Mouse (Mus musculus) intestine, embryonic 15.5 days (tissue): ENCODE results near the gene Gm15737. TPM values are rescaled to one million over a fixed set of nuclear protein-coding genes. Genes with fewer than 3 reads are reported as not detected.

Experiments
- ATAC-seq: fragments of 200-750 bp; cut with Nextera tagmentation; 2 replicates; pipeline ENCODE4 v1.8.0; 2017; ENCODE audit warnings: moderate TSS enrichment, moderate library complexity
- H3K27ac ChIP-seq: fragments of 300-500 bp; sonication (generic); 2 replicates; pipeline ENCODE4 v1.5.1; 2015; ENCODE audit warnings: mild to moderate bottlenecking, inconsistent platforms
- H3K27me3 ChIP-seq: fragments of 300-500 bp; sonication (generic); replicated peaks from 2 replicates; pipeline ENCODE4 v1.6.1; 2015; ENCODE audit warnings: inconsistent platforms
- H3K36me3 ChIP-seq: fragments of 300-500 bp; sonication (generic); 2 replicates; pipeline ENCODE4 v1.6.1; 2015; ENCODE audit warnings: inconsistent platforms
- H3K4me1 ChIP-seq: fragments of 300-500 bp; sonication (generic); replicated peaks from 2 replicates; pipeline ENCODE4 v1.6.1; 2015; ENCODE audit warnings: inconsistent platforms
- H3K4me2 ChIP-seq: fragments of 300-500 bp; sonication (generic); replicated peaks from 2 replicates; pipeline ENCODE4 v1.6.1; 2015; ENCODE audit warnings: mild to moderate bottlenecking, inconsistent platforms
- H3K4me3 ChIP-seq: fragments of 300-500 bp; sonication (generic); replicated peaks from 2 replicates; pipeline ENCODE4 v1.5.1; 2015; ENCODE audit warnings: inconsistent platforms
- H3K9ac ChIP-seq: fragments of 300-500 bp; sonication (generic); 2 replicates; pipeline ENCODE4 v1.6.1; 2015; ENCODE audit warnings: inconsistent platforms
- H3K9me3 ChIP-seq: fragments of 300-500 bp; sonication (generic); 2 replicates; pipeline ENCODE4 v1.6.1; 2016; ENCODE audit warnings: inconsistent platforms
- WGBS: fragments of 180-500 bp; shearing (Covaris S2); methylation state at CpG from one replicate; pipeline ENCODE4 v1.1.7; 2015; 5-methylcytosine and 5-hydroxymethylcytosine counted together
- polyA plus RNA-seq: library from polyadenylated mRNA; unstranded; fragments of >200 nt; fragmentation: Nextera tagmentation; extraction: Ambion mirVana; gene quantifications from 2 replicates; pipeline ENCODE4 v1.2.1, GENCODE M21; 2015

Gene Gm15737
- polyA plus RNA-seq, 1 experiment from 2014 or later: 0.08 TPM

- no peaks in the 10 kb centered on the region for H3K9me3 ChIP-seq
- H3K4me2 ChIP-seq: no peak overlapping the region
- no peak for ATAC-seq
- no peaks in the 10 kb centered on the region for H3K27me3 ChIP-seq
- H3K4me1 ChIP-seq: no peaks in the 10 kb centered on the region
- WGBS: 92% methylated on average over 4 of the region's 4 CpGs
- no peak overlapping the region for H3K4me3 ChIP-seq
- H3K27ac ChIP-seq: no peak overlapping the region
- H3K36me3 ChIP-seq: no peaks in the 10 kb centered on the region
- no peak overlapping the region for H3K9ac ChIP-seq
These were observed 8.1 kb downstream of the Gm15737 start for GRCm38 (mm10) chr6:92877236-92877635.

DNA sequence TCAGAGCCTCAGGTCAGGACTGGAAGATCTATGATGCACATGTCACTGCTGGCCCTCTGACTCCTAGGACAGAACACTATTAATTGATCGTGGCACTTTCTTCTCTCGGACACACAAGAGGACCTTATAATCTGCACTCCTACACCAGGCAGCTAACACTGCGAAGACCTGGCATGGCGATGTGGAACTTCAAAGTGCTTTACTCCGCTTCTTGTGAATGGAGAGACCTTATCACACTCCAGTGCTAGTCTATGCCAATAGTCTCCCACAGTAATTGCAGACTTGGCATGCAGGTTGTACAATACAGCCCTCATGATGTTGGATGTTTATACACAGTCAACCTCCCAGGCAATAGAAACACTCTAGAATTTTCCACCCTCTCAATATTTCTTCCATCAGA lies 9.6 kb downstream of the Gm15737 start:
- Histone ChIP-seq H3K4me1 (no peaks in the 10 kb centered on the region), H3K27me3 (no peaks in the 10 kb centered on the region), H3K4me3 (no peak overlapping the region), H3K4me2 (no peak overlapping the region), H3K9ac (no peak overlapping the region), H3K27ac (no peak overlapping the region), H3K9me3 (no peaks in the 10 kb centered on the region), H3K36me3 (no peaks in the 10 kb centered on the region)
- no peak for ATAC-seq
- 93% methylated on average over 5 of the region's 5 CpGs for WGBS

GRCm38 (mm10) chr6:92879700-92880265 lies 10.6 kb downstream of the Gm15737 start:
- ATAC-seq: no peak
- H3K4me2 ChIP-seq: no peak overlapping the region
- no peak overlapping the region for H3K9ac ChIP-seq
- no peaks in the 10 kb centered on the region for H3K4me1 ChIP-seq
- no peaks in the 10 kb centered on the region for H3K27me3 ChIP-seq
- H3K27ac ChIP-seq: no peak overlapping the region
- H3K36me3 ChIP-seq: no peaks in the 10 kb centered on the region
- 89% methylated on average over 14 of the region's 14 CpGs for WGBS
- no peaks in the 10 kb centered on the region for H3K9me3 ChIP-seq
- no peak overlapping the region for H3K4me3 ChIP-seq

GRCm38 (mm10) chr6:92882446-92882845 lies 13.3 kb downstream of the Gm15737 start:
- no peak overlapping the region for H3K4me2 ChIP-seq
- no peaks in the 10 kb centered on the region for H3K4me1 ChIP-seq
- WGBS: 72% methylated on average over 5 of the region's 5 CpGs
- H3K4me3 ChIP-seq: no peak overlapping the region
- no peaks in the 10 kb centered on the region for H3K36me3 ChIP-seq
- ATAC-seq: no peak
- no peak overlapping the region for H3K9ac ChIP-seq
- H3K27ac ChIP-seq: no peak overlapping the region
- no peaks in the 10 kb centered on the region for H3K9me3 ChIP-seq
- H3K27me3 ChIP-seq: no peaks in the 10 kb centered on the region

DNA sequence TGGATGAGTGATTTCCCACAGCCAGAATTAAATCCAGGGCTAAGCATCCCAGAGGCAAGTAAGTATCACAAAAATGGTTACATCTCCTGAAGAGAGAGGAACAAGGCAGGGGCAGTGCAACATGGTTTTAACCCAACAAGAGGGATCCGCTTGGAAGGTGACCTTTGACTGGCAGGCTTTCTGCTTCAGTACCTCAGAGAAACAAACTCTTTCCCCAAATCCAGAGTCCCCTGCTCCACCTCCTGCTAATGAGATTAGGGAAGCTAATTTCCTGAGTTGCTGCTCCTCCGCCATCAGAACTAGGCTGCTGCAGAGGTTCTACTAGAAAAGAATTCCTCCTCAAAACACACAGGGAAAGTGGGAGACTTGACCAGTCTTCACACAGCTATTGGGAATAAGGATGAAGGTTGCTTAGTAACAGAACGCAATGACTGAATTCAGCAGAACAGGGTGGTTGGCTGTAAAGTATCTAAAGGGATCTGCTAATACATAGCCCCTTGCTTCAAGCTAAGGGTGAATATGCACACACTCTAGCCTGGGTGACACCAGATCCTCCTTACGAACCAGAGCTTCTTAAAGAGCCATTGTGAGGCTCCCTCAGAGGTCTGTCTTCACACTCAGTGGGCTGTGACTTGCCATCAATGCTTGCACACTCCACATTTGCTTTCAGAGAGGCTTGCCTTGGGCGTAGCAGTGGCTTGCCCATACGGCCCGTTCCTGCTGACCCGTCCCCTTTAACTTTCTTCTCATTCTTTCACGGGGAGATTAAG lies 14.2 kb downstream of the Gm15737 start:
- Histone ChIP-seq H3K4me1 (no peaks in the 10 kb centered on the region), H3K9me3 (no peaks in the 10 kb centered on the region), H3K9ac (no peak overlapping the region), H3K4me2 (no peak overlapping the region), H3K4me3 (no peak overlapping the region), H3K36me3 (peaks cover 2% of the 10 kb centered on the region; the same call in 1 of the 2 replicates), H3K27me3 (no peaks in the 10 kb centered on the region), H3K27ac (no peak overlapping the region)
- ATAC-seq: no peak
- WGBS: 70% methylated on average over 9 of the region's 9 CpGs

- Histone ChIP-seq H3K4me1 (no peaks in the 10 kb centered on the region), H3K27ac (no peak overlapping the region), H3K36me3 (peaks cover 9% of the 10 kb centered on the region), H3K9ac (no peak overlapping the region), H3K4me2 (no peak overlapping the region), H3K27me3 (no peaks in the 10 kb centered on the region), H3K4me3 (no peak overlapping the region), H3K9me3 (no peaks in the 10 kb centered on the region)
- no peak for ATAC-seq
- WGBS: 47% methylated on average over 1 of the region's 1 CpGs
These were observed 22.4 kb downstream of the Gm15737 start for GRCm38 (mm10) chr6:92891535-92891934.

DNA sequence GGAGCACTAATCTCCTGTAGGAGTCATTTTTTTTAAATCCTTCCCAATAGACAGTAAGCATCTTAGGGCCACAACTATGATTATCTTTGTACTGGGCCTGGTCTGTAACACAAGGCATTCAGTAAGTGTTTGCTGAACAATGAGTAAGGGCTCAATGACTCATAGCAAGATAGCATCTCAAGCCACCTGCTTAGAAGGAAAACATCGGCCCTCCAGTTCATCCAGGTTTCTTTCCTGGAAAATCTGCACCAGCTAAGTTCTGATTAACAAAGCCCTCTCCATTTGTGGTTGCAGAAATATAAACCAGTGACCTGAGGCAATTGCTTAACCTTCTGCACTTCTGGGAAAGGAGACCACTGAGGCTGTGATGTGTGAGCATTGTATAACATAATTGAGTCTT lies 34.9 kb downstream of the Gm15737 start:
- Histone ChIP-seq H3K4me3 (no peak overlapping the region), H3K9ac (no peak overlapping the region), H3K4me2 (no peak overlapping the region), H3K4me1 (no peaks in the 10 kb centered on the region), H3K9me3 (no peaks in the 10 kb centered on the region), H3K27me3 (no peaks in the 10 kb centered on the region), H3K27ac (no peak overlapping the region), H3K36me3 (peaks cover 5% of the 10 kb centered on the region; the same call in 1 of the 2 replicates)
- WGBS: 66% methylated on average over 1 of the region's 1 CpGs
- ATAC-seq: no peak

DNA sequence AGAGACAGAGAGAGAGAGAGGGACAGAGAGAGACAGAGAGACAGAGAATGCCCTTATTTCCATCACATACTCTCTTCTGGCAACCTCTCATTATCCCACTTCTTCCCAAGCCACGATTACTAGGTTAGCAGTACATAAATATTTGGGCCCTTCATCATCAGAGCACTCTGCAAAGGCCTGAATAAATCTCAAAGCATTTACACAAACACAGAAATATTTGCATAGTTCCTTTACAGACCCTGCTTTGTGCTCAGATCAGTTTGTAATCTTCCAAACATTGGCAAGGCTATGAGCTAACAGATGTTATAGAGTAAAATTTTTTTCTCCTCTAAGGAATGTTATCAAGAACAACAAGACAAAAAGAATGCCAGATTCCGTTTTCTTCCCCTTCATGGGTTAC lies 35.3 kb downstream of the Gm15737 start:
- Histone ChIP-seq H3K4me3 (no peak overlapping the region), H3K4me1 (no peaks in the 10 kb centered on the region), H3K27ac (no peak overlapping the region), H3K4me2 (no peak overlapping the region), H3K36me3 (peaks cover 5% of the 10 kb centered on the region; the same call in 1 of the 2 replicates), H3K9me3 (no peaks in the 10 kb centered on the region), H3K27me3 (no peaks in the 10 kb centered on the region), H3K9ac (no peak overlapping the region)
- no peak for ATAC-seq
- 32% methylated on average over 2 of the region's 2 CpGs for WGBS

DNA sequence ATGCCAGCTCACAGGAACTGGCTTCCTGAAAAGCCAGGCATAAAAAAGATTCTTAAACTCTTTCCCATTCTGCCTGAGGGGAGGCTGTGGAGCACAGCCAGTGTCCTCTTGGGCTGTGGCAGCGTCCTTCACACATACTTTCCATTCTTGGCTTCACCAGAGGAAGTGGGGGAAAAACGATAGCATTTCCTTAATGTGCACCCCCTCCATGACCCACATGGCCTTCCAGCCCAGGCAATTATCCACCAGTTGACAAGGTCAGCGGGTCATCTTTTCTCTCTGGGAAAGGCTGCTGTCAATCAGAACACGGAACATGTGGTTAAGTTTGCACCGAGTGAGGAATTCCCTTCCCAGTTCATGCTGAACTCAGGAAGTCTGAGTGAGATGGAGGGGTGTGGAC lies 36.8 kb downstream of the Gm15737 start:
- H3K27me3 ChIP-seq: no peaks in the 10 kb centered on the region
- no peaks in the 10 kb centered on the region for H3K4me1 ChIP-seq
- H3K9ac ChIP-seq: no peak overlapping the region
- H3K4me3 ChIP-seq: no peak overlapping the region
- H3K4me2 ChIP-seq: no peak overlapping the region
- peaks cover 5% of the 10 kb centered on the region; the same call in 1 of the 2 replicates for H3K36me3 ChIP-seq
- WGBS: 39% methylated on average over 5 of the region's 5 CpGs
- H3K9me3 ChIP-seq: no peaks in the 10 kb centered on the region
- no peak for ATAC-seq
- H3K27ac ChIP-seq: no peak overlapping the region

GRCm38 (mm10) chr6:92909361-92909760 lies 40.2 kb downstream of the Gm15737 start:
- Histone ChIP-seq H3K36me3 (no peaks in the 10 kb centered on the region), H3K27ac (no peak overlapping the region), H3K27me3 (no peaks in the 10 kb centered on the region), H3K4me1 (no peaks in the 10 kb centered on the region), H3K9me3 (no peaks in the 10 kb centered on the region), H3K9ac (no peak overlapping the region), H3K4me2 (no peak overlapping the region), H3K4me3 (no peak overlapping the region)
- 65% methylated on average over 8 of the region's 8 CpGs for WGBS
- ATAC-seq: no peak

DNA sequence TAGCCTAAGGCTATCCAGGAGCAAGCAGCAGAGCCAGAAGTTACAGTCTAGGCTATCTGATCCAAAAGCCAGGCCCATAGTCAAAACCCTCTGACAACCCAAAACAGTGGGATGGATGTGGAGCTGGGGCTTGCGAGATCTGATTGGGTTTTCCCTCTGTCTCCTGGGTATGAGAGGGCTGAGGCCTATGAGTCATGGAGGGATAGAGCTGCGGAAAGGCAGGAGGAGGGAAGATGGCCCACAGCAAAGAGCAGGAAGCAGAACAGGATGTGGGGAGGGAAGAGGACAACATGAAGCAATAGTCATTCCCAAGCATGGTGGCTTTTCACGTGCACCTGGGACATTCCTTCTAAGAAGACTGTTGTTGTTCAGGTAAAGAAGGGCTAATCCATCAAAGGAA lies 41.5 kb downstream of the Gm15737 start:
- H3K27me3 ChIP-seq: no peaks in the 10 kb centered on the region
- no peaks in the 10 kb centered on the region for H3K36me3 ChIP-seq
- WGBS: 82% methylated on average over 3 of the region's 3 CpGs
- H3K4me3 ChIP-seq: no peak overlapping the region
- no peak for ATAC-seq
- H3K27ac ChIP-seq: no peak overlapping the region
- no peak overlapping the region for H3K4me2 ChIP-seq
- no peaks in the 10 kb centered on the region for H3K4me1 ChIP-seq
- no peaks in the 10 kb centered on the region for H3K9me3 ChIP-seq
- H3K9ac ChIP-seq: no peak overlapping the region

DNA sequence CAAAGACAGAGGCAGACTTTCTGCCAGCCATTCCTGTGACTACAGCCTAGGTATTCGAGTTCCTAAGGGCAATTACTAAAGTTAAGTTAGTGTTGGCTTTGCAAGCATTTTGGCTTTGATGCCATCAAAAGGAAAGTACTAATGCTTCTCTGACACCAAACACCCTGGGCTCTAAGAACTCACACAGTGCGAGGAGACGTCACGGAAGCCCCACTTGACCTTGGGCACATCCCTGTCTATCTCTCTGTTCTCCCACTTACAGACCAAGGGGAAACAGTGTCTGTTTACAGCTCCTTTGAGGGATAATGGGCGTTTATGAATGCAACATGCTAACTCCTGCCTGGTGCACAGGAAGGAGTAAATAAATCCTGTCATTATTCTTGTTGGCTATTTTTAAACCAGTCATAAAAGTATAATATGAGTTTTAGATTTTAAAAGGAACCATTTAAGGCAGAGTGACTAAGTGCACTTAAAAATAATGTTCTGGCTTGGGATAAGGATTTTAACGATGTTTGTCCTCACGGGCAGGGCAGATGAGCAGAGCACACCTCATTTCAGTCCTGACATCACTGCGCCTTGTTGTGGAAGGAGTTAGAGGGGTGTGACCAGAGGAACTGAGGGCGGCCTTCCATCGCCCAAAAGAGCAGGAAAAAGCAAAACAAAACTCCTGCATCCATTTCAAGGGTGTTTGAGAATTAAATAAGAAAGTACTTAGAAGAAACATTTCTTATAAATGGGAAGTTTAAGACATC lies 52.0 kb downstream of the Gm15737 start:
- Histone ChIP-seq H3K4me1 (0 out of 2 replicates have a peak, but pooled peaks cover 2% of the 10 kb centered on the region), H3K9ac (no peak overlapping the region), H3K27ac (no peak overlapping the region), H3K27me3 (no peaks in the 10 kb centered on the region), H3K4me2 (no peak overlapping the region), H3K4me3 (no peak overlapping the region), H3K9me3 (no peaks in the 10 kb centered on the region), H3K36me3 (no peaks in the 10 kb centered on the region)
- ATAC-seq: no peak
- 48% methylated on average over 10 of the region's 10 CpGs for WGBS
